In the genomic region with DNA sequence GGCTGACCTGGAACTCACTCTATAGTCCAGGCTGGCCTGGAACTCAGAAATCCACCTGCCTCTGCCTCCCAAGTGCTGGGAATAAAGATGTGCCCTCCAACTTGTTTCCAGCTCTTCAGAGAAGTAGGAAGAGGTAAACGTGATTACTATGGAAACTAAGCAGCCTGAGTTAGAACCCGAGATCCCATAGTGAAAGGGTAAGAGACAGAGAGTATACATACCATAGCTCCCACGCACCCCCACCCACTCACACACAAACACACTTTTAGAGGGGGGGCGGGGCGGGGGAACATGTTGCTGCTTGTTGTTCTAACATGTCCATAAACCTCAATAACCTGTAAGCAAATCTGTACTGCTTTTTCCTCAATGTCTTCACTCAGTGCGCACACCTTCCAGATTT, we compare ENCODE assay signal across 10 mouse cellular contexts. TPM values are rescaled to one million over a fixed set of nuclear protein-coding genes. Genes with fewer than 3 reads are reported as not detected.
DNase-seq lines count a peak whose midpoint lies in the region; ATAC-seq and TF ChIP-seq lines count a peak whose summit lies in the region.
"Had no signal": no experiment of that assay in that cellular context is flagged by ENCODE, and none has a peak within 500 bp of the region (broad histone marks: within the 10 kb centered on the region; RNA-seq: fewer than 3 reads in every experiment).

No protein-coding gene starts in this region.

- no peaks in the 10 kb centered on the region for H3K9me3 ChIP-seq in hindbrain, embryonic 16.5 days (ENCODE audit: control insufficient read depth, low read length)
- H3K9me3 ChIP-seq in midbrain, embryonic 15.5 days: no peaks in the 10 kb centered on the region

- no peaks in the 10 kb centered on the region for H3K27me3 ChIP-seq in kidney, adult 2 months (replicated peaks; ENCODE audit: control insufficient read depth, insufficient read depth, low read length)
- H3K27me3 ChIP-seq in hindbrain, embryonic 16.5 days (replicated peaks; ENCODE audit: control insufficient read depth, insufficient read depth, low read length): no peaks in the 10 kb centered on the region
- H3K27me3 ChIP-seq in midbrain, embryonic 15.5 days (replicated peaks): no peaks in the 10 kb centered on the region

- DNase-seq in kidney, adult 2 months: no peak
- no peak for DNase-seq in kidney, postnatal 4 days
- DNase-seq in frontal cortex, adult 2 months (ENCODE audit: extremely low spot score in 1 of 2, low spot score in 1 of 2): no peak
- DNase-seq in cerebellum, postnatal 14 days: no peak
- DNase-seq in right cerebral cortex, postnatal 10 days (ENCODE audit: low spot score in 2 of 2): no peak
- DNase-seq: cerebellum, postnatal 10 days; right cerebral cortex, postnatal 14 days had no signal

- TF ChIP-seq CTCF in kidney, adult 2 months (conservative IDR thresholded peaks at IDR 0.05; ENCODE audit: insufficient read depth, insufficient read length, low read depth, low read length): no peak
- TF ChIP-seq CTCF in cortical plate, adult 2 months (IDR thresholded peaks at IDR 0.05; ENCODE audit: extremely low read depth, insufficient read depth, low read length): no peak

- no peak for TF ChIP-seq POLR2A in kidney, adult 2 months (IDR thresholded peaks at IDR 0.05; ENCODE audit: low read depth, low read length)
- TF ChIP-seq POLR2A in cortical plate, adult 2 months (IDR thresholded peaks at IDR 0.05; ENCODE audit: extremely low read depth, insufficient read depth, low read length): no peak

- H3K4me2 ChIP-seq in hindbrain, embryonic 16.5 days (ENCODE audit: low read length): peak overlapping the region; percentile 77
- H3K4me2 ChIP-seq in midbrain, embryonic 15.5 days: peak overlapping the region; percentile 61

- WGBS in kidney, adult 2 months: 63% methylated on average over 6 of the region's 6 CpGs
- 76% methylated on average over 6 of the region's 6 CpGs for WGBS in hindbrain, embryonic 16.5 days
- WGBS in midbrain, embryonic 15.5 days: 62% methylated on average over 6 of the region's 6 CpGs

- peak overlapping the region; percentile 95; the same call in 1 of the 2 replicates for H3K27ac ChIP-seq in kidney, adult 2 months (ENCODE audit: insufficient read depth, low read depth, low read length)
- no peak overlapping the region for H3K27ac ChIP-seq in cortical plate, adult 2 months (ENCODE audit: insufficient read depth, low read length)
- H3K27ac ChIP-seq in hindbrain, embryonic 16.5 days (ENCODE audit: low read depth, low read length): peak overlapping the region; percentile 99; the same call in 1 of the 2 replicates
- H3K27ac ChIP-seq in midbrain, embryonic 15.5 days: no peak overlapping the region

- no peak for ATAC-seq in hindbrain, embryonic 16.5 days
- no peak for ATAC-seq in midbrain, embryonic 15.5 days (replicated peaks)

- no peaks in the 10 kb centered on the region for H3K36me3 ChIP-seq in kidney, adult 2 months (ENCODE audit: control insufficient read depth, insufficient read depth, low read length)
- no peaks in the 10 kb centered on the region for H3K36me3 ChIP-seq in hindbrain, embryonic 16.5 days (ENCODE audit: control insufficient read depth, insufficient read depth, low read length)
- no peaks in the 10 kb centered on the region for H3K36me3 ChIP-seq in midbrain, embryonic 15.5 days (replicated peaks)

- H3K4me1 ChIP-seq in kidney, adult 2 months (ENCODE audit: control insufficient read depth, insufficient read depth, low read length): peaks cover 21% of the 10 kb centered on the region; the same call in 1 of the 2 replicates
- peaks cover 2% of the 10 kb centered on the region; the same call in 1 of the 2 replicates for H3K4me1 ChIP-seq in cortical plate, adult 2 months (ENCODE audit: control insufficient read depth, insufficient read depth, low read length)
- peaks cover 24% of the 10 kb centered on the region for H3K4me1 ChIP-seq in hindbrain, embryonic 16.5 days (ENCODE audit: control insufficient read depth, insufficient read depth, low read depth, low read length)
- peaks cover 31% of the 10 kb centered on the region for H3K4me1 ChIP-seq in midbrain, embryonic 15.5 days

- H3K9ac ChIP-seq in hindbrain, embryonic 16.5 days (ENCODE audit: low read depth, low read length): peak overlapping the region; percentile 100; the same call in 1 of the 2 replicates
- peak overlapping the region; percentile 94; the same call in 1 of the 2 replicates for H3K9ac ChIP-seq in midbrain, embryonic 15.5 days

- H3K4me3 ChIP-seq in kidney, adult 2 months (ENCODE audit: insufficient read depth, low read depth, low read length): no peak overlapping the region
- H3K4me3 ChIP-seq in cortical plate, adult 2 months (ENCODE audit: insufficient read depth, low read length): peak overlapping the region; percentile 84; the same call in 1 of the 2 replicates
- peak overlapping the region; percentile 100 for H3K4me3 ChIP-seq in hindbrain, embryonic 16.5 days (ENCODE audit: low read length)
- peak overlapping the region; percentile 74 for H3K4me3 ChIP-seq in midbrain, embryonic 15.5 days

RNA-seq across cellular contexts. Expression of a gene that starts 2.0 kb away (rescaled TPM):
- polyA plus RNA-seq in kidney, adult 2 months (2012; rRNA removed): 23.1 and 25.3 TPM in 2 replicates
- polyA plus RNA-seq in cortical plate, adult 2 months (2012; rRNA removed): 81.2 and 88.0 TPM in 2 replicates
- 142 and 155 TPM in 2 replicates for polyA plus RNA-seq in hindbrain, embryonic 16.5 days (2015; fragmentation: Nextera tagmentation; extraction: Ambion mirVana)
- polyA plus RNA-seq in midbrain, embryonic 15.5 days (2015; fragmentation: Nextera tagmentation; extraction: Ambion mirVana): 144 and 161 TPM in 2 replicates
- polyA plus RNA-seq in frontal cortex, adult 2 months (2012; rRNA removed): 82.1 and 103 TPM in 2 replicates

RNA-seq across cellular contexts. Expression of a gene that starts 37.1 kb away (rescaled TPM):
- polyA plus RNA-seq in kidney, adult 2 months (2012; rRNA removed): 20.4 and 25.5 TPM in 2 replicates
- polyA plus RNA-seq in cortical plate, adult 2 months (2012; rRNA removed): 27.7 and 29.5 TPM in 2 replicates
- polyA plus RNA-seq in hindbrain, embryonic 16.5 days (2015; fragmentation: Nextera tagmentation; extraction: Ambion mirVana): 38.2 and 39.5 TPM in 2 replicates
- polyA plus RNA-seq in midbrain, embryonic 15.5 days (2015; fragmentation: Nextera tagmentation; extraction: Ambion mirVana): 33.1 and 38.1 TPM in 2 replicates
- polyA plus RNA-seq in frontal cortex, adult 2 months (2012; rRNA removed): 28.9 TPM in 2 replicates

Comparison
In these comparisons a context has a peak if more than half of its experiments do, and no peak if none do; other contexts are left out.
1. H3K27ac ChIP-seq: peak in kidney, adult 2 months (single experiment) and hindbrain, embryonic 16.5 days (single experiment); none in cortical plate, adult 2 months (single experiment) and midbrain, embryonic 15.5 days (single experiment).